Mouse (Mus musculus) stomach, postnatal 0 days (tissue): Measurements from ENCODE around the gene Atxn7l1.

Experiments
- CTCF ChIP-seq: IDR thresholded peaks from 2 replicates; pipeline ENCODE4 v1.5.1; 2016; ENCODE audit warnings: antibody characterized with exemption, low read depth, mild to moderate bottlenecking, moderate library complexity
- EP300 ChIP-seq: optimal IDR thresholded peaks from 2 replicates; pipeline ENCODE3; 2016; ENCODE audit warnings: antibody characterized with exemption

GRCm38 (mm10) chr12:33175621-33176554 is 28.4 kb downstream of the Atxn7l1 start:
- TF ChIP-seq CTCF (no peak), EP300 (no peak)
